Mouse (Mus musculus) CD4-positive, CD25-positive, alpha-beta regulatory T cell, adult 2 months (primary cell): ENCODE results near the gene Lrit3.
A peak's percentile ranks its signal among the peaks of the same experiment; 100 is the strongest.

Source experiments
- DNase-seq: peaks from one replicate; pipeline ENCODE4 v3.0.0-alpha.2; 2012; ENCODE audit warnings: low read depth, low spot score

Gene Lrit3

DNA sequence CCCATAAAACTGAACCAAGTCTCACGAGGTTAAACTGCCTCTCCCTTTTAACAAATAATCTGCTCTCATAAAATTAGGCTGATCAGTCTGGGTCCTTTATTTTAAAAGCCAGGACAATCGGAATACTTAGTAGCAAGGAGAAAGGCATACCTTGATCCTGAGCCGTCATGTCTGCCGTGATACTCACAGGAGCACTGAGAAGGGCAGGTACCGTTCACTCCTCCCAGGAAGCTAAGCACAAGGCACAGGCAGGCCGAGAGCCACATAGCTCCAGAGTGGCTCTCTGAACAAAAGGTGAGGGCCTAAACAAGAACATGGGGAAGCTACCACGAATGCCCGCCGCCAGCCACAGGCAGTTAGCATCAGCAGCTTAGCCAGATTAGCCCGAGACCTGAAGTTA, at the start of gene Lrit3:
Lrit3 (minus strand) TSS at position 266 of the 400 bp plus-strand sequence.
- DNase-seq, result no peak

DNA sequence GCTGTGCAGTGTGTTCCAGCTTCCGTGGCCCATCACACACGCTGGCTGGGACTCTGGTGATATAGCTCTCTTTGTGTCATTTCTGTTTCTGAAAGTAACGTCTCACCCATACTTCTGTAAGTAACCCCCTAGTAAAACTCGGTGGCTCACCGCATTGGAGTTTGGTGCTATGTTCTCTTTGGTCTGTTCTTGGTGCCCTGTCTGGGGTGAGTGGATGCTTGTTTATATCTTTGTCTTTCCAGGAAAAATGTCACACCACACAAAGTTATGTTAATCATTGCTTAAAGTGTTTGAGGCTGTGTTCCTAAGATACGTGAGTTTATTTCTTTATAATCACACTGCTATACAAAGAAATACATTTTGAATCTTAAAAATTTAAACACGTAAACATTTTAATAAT, 43.0 kb upstream of the Lrit3 start:
- no peak for DNase-seq

DNA sequence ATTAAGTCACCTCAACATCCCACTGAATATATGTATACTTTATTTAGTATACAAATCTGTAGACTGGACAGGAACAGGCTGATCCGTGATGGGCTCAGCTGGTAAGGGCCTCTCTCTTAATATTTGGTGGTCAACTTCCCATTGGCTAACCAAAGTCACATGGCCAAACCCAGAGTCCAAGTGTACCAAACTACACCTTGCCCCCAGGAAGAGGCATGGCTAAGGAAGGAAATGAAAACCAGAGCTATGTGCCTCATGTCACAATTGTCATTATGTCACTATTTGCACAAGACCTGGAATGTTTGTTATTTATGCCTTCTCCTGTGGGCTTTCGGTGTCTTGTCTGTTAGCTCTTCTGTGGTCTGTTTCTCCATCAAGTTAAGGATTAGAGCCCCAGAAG, 42.0 kb upstream of the Lrit3 start:
- DNase-seq, result no peak

GRCm38 (mm10) chr3:129838017-129838416, 34.2 kb upstream of the Lrit3 start:
- DNase-seq, result no peak

GRCm38 (mm10) chr3:129836965-129837364, 33.1 kb upstream of the Lrit3 start:
- no peak for DNase-seq

DNA sequence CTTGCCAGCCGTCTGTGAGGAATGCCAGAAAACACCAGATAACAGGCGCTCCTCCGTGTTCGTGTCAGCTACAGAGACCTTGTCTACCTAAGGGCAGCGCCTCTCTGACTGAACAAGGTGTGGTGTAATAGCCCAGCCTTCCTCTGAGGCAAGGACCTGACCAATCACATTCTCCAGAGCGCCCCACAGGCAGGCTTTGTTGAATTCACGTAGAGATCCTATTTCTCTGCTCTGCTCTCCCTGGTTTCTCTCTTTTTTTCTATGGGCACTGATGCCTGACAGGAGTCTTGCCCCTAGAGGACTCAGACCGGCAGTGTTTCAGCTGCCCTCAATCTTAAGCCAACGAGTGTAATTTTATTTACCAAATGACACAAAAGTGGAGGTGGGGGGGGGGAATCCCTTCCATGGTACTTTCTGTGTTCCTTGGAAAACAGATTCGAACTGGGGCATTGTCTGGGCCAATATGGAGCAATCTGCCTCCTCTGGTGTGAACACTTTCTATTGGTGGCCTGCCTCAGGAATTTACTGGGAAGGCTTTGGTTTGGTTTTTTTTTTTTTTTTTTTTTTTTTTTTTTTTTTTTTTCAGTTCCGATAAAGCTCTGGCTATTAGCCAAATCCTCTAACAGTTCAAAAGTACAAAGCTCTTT, 32.3 kb upstream of the Lrit3 start:
- no peak for DNase-seq

DNA sequence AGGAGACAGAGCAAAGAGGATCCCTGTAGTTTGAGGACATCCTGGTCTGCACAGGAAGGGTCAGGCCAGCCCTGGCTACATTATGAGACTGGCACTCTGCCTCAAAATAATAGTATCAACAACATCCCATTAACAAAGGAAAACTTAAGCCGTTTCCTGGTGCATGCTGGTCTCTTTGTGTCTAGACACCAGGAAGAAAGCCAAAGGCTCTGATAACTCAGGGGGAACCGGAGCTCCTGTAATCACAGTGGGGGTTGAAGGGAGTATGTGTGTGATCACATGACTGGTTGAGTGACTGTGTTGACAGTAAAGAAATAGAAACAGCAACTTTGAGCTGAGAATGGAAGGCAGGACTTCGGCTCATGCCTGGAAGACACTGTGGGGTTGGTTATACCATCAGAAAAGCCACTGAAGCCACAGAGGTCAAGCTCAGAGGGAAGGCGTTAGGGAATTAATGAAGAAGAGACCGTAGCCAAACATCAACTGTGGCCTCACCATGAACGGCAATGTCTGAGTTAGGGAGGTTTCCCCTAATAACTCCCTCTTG, 31.6 kb upstream of the Lrit3 start, which contains the start of gene Cfi:
Cfi (plus strand) TSS at position 497 of the 547 bp plus-strand sequence.
- no peak for DNase-seq

- peak; percentile 99 for DNase-seq
Observed at GRCm38 (mm10) chr3:129831035-129831568, 27.3 kb upstream of the Lrit3 start, which contains the start of gene Gar1. TSS of gene Gar1 (minus strand) at chr3:129831396.

DNA sequence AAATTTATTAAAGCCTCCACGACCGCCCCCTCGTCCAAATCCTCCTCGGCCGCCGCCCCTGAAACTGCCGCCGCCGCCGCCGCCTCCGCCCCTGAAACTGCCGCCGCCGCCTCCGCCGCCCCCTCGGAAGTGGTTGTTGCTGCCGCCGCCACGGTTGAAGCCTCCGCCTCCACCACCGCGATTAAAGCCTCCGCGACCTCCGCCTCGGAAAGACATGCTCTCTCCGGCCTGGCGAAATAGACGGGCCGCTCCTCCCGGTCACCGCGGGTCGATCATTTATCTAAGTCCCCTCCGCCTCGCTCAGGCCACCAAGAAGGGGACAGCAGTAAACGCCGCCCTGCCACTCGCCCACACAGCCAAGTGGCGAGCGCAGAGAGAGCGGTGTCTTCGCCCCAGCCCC, 26.8 kb upstream of the Lrit3 start:
- DNase-seq, result peak; percentile 66

DNA sequence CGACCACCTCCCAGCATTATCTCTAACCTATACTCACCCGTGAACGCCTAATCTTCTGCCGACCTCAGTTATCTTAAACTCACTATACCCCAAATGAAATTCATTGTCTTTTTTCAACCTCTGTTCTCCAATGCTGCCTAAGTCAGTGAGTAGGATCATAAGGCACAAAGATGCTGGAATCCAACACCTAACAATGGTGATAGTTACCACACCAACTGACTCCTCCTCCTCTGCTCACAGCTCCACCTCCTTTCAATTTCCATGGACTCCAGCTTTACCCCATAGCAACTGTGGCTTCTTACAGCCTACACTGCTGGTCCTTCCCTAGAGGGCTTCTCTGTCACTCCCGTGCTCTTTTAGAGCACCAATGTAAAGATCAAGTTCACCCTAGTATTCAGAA, 23.9 kb upstream of the Lrit3 start:
- no peak for DNase-seq

DNA sequence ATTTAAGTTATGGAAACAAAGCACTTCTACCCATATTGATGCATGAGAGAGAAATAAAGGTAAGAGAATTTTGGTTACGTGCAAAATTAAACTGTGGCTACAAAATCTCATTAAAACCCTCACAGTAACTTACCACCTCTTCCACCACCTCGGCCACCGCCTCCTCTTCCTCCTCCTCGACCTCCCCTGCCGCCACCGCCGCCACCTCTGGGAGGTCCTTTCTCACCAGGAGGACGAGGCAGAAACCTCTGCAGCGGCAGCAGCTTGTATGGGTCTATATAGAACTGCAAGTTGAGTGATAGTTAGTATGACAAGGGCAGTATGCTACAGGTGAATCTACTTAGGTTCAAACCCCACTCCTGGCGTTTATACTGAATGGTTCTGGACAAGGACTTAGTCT, 22.9 kb upstream of the Lrit3 start:
- DNase-seq, result no peak

DNA sequence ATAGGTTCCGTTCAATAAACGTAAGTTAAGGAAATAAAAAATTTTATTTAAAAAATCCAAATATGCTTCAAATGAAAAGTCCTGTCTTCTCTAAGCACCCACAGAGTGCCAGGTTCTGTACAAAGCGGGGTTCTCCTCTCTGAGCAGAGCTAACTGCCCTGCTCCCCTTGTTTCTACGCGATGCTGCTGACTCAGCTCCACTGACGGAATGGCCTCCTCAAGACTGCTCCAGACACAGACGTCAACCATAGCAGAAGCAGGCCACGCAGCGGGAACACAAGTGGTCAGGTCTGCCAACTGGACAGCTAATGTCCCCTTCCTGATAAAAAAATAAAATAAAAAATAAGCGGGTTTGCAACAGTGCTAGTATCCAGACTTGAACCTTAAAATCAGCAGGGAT, 21.1 kb upstream of the Lrit3 start:
- no peak for DNase-seq

- DNase-seq, result no peak
Observed at GRCm38 (mm10) chr3:129824146-129824545, 20.3 kb upstream of the Lrit3 start.

DNA sequence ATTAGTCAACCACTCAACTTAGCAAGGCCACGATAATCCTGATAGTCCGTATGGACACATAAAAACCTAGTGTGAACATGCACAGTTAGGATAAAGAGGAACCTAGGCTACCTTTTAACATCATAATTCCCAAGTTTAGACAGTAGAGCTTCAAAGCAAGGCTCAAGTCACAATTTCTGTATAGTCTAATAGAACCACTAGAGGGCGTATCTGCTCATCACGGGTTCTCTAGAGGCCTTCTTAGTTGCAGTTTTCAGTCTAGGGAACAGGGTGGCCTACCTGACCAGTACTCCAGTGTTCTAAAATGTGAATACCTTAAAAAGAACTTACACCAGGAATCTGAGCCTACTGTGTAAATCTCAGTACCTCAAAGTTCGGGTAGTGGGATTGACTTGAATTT, 19.5 kb upstream of the Lrit3 start:
- DNase-seq, result peak; percentile 71

DNA sequence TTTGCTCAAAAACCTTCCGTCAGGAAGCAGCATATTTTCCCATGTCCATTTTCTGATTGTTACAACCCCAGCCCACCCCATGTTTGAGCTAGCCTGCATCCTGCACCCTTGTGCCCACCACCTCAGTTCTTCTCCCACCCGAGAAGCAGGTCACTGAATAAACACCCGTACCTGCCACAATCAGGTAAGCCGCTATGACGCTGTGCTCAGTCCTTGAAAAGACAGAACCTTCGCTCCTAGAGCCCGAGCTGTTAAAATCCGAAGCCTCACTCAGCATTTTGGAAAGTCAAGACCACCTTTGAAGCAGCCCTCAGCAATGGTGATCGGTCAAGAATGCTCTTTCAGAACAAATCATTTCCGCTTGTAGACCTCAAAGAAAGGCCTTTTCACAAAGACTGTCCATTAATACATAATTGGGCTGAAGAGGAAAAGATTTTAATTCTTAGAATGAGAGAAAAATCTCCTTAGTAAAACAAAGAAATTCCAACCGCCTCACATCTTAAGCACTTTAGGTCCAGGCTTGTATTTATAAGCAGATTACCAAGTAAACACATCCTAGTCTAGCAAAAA, 18.5 kb upstream of the Lrit3 start, which contains the start of gene Rrh:
Rrh (minus strand) TSS at position 382 of the 570 bp plus-strand sequence.
- DNase-seq, result no peak

GRCm38 (mm10) chr3:129821736-129822135, 17.9 kb upstream of the Lrit3 start:
- no peak for DNase-seq

DNA sequence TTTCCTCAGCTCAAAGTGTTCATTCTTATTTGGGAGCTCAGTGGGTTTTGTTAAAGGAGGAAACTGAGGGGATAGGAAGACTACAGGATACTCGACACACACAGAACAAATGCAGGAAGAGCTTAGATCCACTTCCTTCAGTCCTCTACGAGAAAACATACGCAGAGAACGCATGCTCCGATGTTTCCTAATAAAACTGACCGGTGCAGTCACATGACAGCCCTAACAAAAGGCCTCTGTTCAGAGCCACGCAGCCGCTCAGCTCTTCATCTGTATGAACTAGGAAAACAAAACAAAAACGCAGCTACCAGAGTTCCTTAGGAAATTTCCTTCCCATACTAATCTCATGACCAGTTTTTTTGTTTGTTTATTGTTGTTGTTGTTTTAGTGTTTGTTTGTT, 17.0 kb upstream of the Lrit3 start:
- no peak for DNase-seq

- DNase-seq, result no peak
Observed at GRCm38 (mm10) chr3:129799011-129799410, 4.8 kb downstream of the Lrit3 start.

DNA sequence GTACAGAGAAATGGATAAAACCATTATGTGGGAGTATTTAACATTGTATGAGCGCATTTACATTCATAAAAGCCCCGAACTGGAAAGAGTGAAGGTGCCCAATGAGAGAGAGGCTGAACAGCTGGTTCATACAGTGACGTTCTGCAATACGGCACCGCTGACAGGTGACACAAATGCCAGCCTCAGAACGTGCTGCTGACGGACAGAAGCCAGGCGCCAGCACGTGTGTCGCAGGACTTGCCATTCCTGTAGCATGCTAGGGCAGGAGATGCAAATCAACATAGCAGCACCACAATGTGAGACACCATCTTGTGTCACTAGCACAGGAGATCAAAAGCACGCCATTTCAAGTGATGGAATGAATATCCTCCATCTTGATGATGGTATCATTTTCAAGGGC, 5.3 kb downstream of the Lrit3 start:
- DNase-seq, result no peak

DNA sequence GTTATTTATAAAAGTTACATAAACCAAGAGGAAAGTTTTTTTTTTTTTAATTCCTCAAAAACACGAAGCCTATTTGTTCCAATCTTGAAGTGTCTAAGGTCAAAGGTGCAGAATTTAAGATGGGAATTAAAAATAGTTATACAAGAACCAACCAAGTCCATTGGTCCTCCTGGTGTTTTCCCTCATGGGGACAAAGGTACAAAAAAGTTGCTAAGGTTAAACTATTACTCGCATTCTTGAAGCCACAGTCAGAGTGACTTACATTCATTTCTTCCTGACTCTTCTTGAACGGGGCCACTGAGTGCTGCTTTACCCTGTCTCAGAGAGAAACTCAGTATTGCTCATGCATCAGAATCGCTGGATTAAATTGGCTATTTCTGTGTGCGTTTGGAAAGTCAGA, 6.5 kb downstream of the Lrit3 start:
- no peak for DNase-seq

GRCm38 (mm10) chr3:129793801-129794200, 10.0 kb downstream of the Lrit3 start:
- DNase-seq, result no peak

GRCm38 (mm10) chr3:129782746-129783145, 21.1 kb downstream of the Lrit3 start:
- no peak for DNase-seq

GRCm38 (mm10) chr3:129781435-129781834, 22.4 kb downstream of the Lrit3 start:
- no peak for DNase-seq
